Mouse (Mus musculus) cerebellum, adult 9-11 months (tissue): ENCODE results near the gene Ccdc73.
"Not testable (repeated sequence)": the region's sequence is repeated elsewhere in the genome, so short reads cannot be mapped to it uniquely, and the experiment has no call there.

Experiments used
- DNase-seq: peaks from one replicate; pipeline ENCODE4 v3.0.0; 2022

Ccdc73 gene

GRCm38 (mm10) chr2:104867282-104867855 is at the start of gene Ccdc73:
Gene Ccdc73 (plus strand): TSS chr2:104867805.
- no peak for DNase-seq

GRCm38 (mm10) chr2:104818763-104819162 is 48.8 kb upstream of the Ccdc73 start:
- not testable (repeated sequence) for DNase-seq

- DNase-seq = no peak
Observed at GRCm38 (mm10) chr2:104826191-104826590, 41.4 kb upstream of the Ccdc73 start.

- DNase-seq = no peak
Observed at GRCm38 (mm10) chr2:104832486-104832885, 35.1 kb upstream of the Ccdc73 start.

GRCm38 (mm10) chr2:104840974-104841373 is 26.6 kb upstream of the Ccdc73 start:
- no peak for DNase-seq

GRCm38 (mm10) chr2:104841736-104842135 is 25.9 kb upstream of the Ccdc73 start:
- DNase-seq = no peak

- no peak for DNase-seq
Observed at GRCm38 (mm10) chr2:104842559-104842958, 25.0 kb upstream of the Ccdc73 start.

- DNase-seq = no peak
Observed at GRCm38 (mm10) chr2:104846638-104847414, 20.8 kb upstream of the Ccdc73 start.

GRCm38 (mm10) chr2:104847645-104848044 is 20.0 kb upstream of the Ccdc73 start:
- no peak for DNase-seq

- DNase-seq = no peak
Observed at GRCm38 (mm10) chr2:104848235-104849161, 19.1 kb upstream of the Ccdc73 start.

- peak; percentile 10 for DNase-seq
Observed at GRCm38 (mm10) chr2:104849276-104849990, 18.2 kb upstream of the Ccdc73 start, which contains the start of gene Prrg4. Gene Prrg4 (minus strand): TSS chr2:104849876.

GRCm38 (mm10) chr2:104849991-104850359 is 17.6 kb upstream of the Ccdc73 start:
- no peak for DNase-seq

- no peak for DNase-seq
Observed at GRCm38 (mm10) chr2:104851686-104852085, 15.9 kb upstream of the Ccdc73 start.

GRCm38 (mm10) chr2:104852546-104852945 is 15.1 kb upstream of the Ccdc73 start:
- no peak for DNase-seq

GRCm38 (mm10) chr2:104854836-104855235 is 12.8 kb upstream of the Ccdc73 start:
- no peak for DNase-seq

GRCm38 (mm10) chr2:104855732-104856131 is 11.9 kb upstream of the Ccdc73 start:
- no peak for DNase-seq

GRCm38 (mm10) chr2:104856218-104856617 is 11.4 kb upstream of the Ccdc73 start:
- no peak for DNase-seq

GRCm38 (mm10) chr2:104858083-104858482 is 9.5 kb upstream of the Ccdc73 start:
- DNase-seq = not testable (repeated sequence)

- DNase-seq = no peak
Observed at GRCm38 (mm10) chr2:104859060-104859459, 8.5 kb upstream of the Ccdc73 start.

- no peak for DNase-seq
Observed at GRCm38 (mm10) chr2:104860426-104860825, 7.2 kb upstream of the Ccdc73 start.

- no peak for DNase-seq
Observed at GRCm38 (mm10) chr2:104864176-104864860, 3.3 kb upstream of the Ccdc73 start.

- no peak for DNase-seq
Observed at GRCm38 (mm10) chr2:104869101-104869500, 1.5 kb downstream of the Ccdc73 start.
